Mouse (Mus musculus) megakaryocyte, embryonic 14.5 days (primary cell): ENCODE data around the gene Tfpt. TPM values are rescaled to one million over a fixed set of nuclear protein-coding genes. Genes with fewer than 3 reads are reported as not detected.
A peak's percentile ranks its signal among the peaks of the same experiment; 100 is the strongest.

Experiments
- H3K27me3 ChIP-seq: replicated peaks from 2 replicates; pipeline ENCODE3; 2012; ENCODE audit warnings: inconsistent platforms
- H3K36me3 ChIP-seq: replicated peaks from 2 replicates; pipeline ENCODE3; 2012; ENCODE audit warnings: low read length, inconsistent platforms, mixed read lengths
- H3K4me1 ChIP-seq: 2 replicates; pipeline ENCODE4 v1.6.1; 2012; ENCODE audit warnings: inconsistent platforms
- H3K4me3 ChIP-seq: replicated peaks from 2 replicates; pipeline ENCODE3; 2012; ENCODE audit warnings: moderate library complexity, mild to moderate bottlenecking, inconsistent platforms
- H3K9me3 ChIP-seq: 2 replicates; pipeline ENCODE4 v1.6.1; 2012; ENCODE audit warnings: inconsistent platforms
- FLI1 ChIP-seq: IDR thresholded peaks from 2 replicates; pipeline ENCODE4 v1.6.1; 2012; ENCODE audit warnings: low read length, inconsistent platforms, mixed read lengths
- GATA1 ChIP-seq: IDR thresholded peaks from 3 replicates; pipeline ENCODE4 v1.6.1; 2012; ENCODE audit warnings: mixed read lengths, low read length, inconsistent platforms, borderline replicate concordance
- polyA plus RNA-seq: library from polyadenylated mRNA; stranded (reverse); fragments of >175 nt; gene quantifications from 2 replicates; pipeline ENCODE4 v1.2.3, GENCODE M21; 2012; ENCODE audit warnings: low replicate concordance; ENCODE audit not compliant: insufficient read depth

The Tfpt gene
- polyA plus RNA-seq, 1 experiment, result 57.9 TPM

DNA sequence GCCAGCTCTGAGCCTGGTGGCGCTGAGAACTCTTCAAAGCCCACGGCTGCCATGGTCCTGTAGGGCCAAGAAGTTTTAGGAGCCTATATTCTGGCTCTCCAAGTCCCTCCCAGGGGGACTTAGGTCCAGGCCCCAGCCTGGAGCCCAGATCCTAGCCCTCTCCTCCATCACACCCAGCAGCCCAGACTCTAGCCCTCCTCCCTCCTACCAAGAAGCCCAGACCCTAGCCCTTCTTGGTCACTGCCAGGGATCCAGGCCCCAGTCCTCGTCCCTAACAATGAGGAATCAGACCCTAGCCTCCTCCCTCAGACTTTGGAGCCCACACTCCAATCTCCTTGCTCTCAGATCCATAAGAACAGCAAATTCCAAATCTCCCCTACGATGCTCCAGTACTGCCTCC, 699 bp downstream of the Tfpt start:
- Histone ChIP-seq H3K4me3 (peak overlapping the region; percentile 93), H3K36me3 (peaks cover 76% of the 10 kb centered on the region), H3K9me3 (no peaks in the 10 kb centered on the region), H3K4me1 (peaks cover 82% of the 10 kb centered on the region), H3K27me3 (no peaks in the 10 kb centered on the region)
- TF ChIP-seq GATA1, result no peak
- TF ChIP-seq FLI1, result no peak

DNA sequence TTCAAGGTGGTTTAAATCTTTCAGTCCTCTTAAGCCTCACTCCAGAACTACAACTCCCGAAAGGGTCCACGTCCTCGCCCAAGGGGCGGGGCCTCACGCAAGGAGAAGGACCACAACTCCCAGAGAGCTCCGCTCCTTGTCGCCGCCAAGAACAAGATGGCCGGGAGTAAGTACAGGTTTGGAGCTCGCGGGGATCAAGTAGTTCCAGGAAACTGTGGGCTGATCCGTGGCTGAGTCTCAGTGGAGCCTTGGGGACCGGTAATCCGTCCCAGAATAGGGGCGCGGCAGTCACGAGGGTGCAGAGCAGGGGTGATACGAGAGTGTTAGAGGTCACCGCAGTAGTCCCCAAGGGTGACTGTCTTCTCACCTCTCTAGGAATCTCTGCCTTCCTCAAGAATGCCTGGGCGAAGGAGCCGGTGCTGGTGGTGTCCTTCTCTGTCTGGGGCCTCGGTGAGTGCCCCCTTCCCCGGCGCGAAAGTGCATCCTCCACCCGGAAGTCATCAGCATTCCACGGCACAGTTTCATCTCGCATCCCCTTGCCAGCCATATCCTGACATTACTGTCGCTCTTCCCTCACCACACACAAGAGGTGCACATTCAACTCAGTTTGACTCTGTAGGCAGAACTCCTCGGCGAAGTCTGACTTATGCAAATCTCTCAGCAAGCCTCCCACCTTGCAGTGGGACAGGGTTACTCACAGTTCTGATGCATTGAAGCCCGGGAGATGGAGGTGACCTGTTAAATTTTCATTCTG, 12.3 kb downstream of the Tfpt start, which contains the start of gene Ndufa3:
Gene Ndufa3 (plus strand): TSS at position 132 of the 754 bp plus-strand sequence.
- TF ChIP-seq FLI1 (no peak), GATA1 (no peak)
- H3K4me1 ChIP-seq, result peaks cover 73% of the 10 kb centered on the region

DNA sequence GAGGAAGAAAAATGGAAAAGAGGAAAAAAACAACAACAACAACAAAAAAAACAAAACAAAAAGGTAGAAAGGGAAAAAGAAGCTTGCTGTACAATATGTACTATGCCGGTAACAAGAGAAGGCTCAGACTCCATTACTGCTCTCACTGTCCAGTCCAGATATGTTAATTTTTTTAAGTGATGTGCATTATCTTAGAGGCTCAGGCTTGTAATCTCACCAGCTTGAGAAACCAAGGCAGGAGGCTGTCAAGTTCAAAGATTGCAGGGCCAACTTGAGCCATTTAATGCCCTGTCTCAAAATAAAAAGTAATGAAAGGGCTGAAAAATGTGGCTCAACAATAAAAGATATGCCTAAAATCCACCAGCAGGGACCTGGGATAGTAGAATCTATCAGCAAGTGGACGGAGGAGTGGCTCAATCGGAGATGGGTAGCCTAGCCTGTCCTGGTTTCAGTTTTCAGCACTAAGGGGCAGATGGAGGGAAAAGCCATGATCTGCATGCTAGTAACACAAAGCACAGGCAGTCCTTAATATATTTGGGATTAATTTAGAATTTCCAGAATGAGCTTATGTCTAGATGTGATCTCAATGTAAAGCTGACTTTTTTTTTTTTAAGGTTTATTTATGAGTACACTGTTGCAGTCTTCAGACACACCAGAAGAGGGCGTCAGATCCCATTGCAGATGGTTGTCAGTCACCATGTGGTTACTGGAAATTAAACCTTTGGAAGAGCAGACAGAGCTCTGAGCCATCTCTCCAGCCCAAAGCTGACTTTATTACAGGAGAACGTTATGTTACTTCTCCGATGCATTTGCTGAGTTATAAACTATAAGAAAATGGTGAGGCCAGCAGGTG, 13.1 kb downstream of the Tfpt start:
- no peaks in the 10 kb centered on the region for H3K9me3 ChIP-seq
- TF ChIP-seq FLI1, result no peak
- no peak for TF ChIP-seq GATA1
- peaks cover 81% of the 10 kb centered on the region for H3K4me1 ChIP-seq
- peak overlapping the region; percentile 94 for H3K4me3 ChIP-seq
- H3K27me3 ChIP-seq, result no peaks in the 10 kb centered on the region
- peaks cover 31% of the 10 kb centered on the region for H3K36me3 ChIP-seq

More for the DNA sequence above, 12.3 kb downstream of the Tfpt start, which contains the start of gene Ndufa3:
- no peaks in the 10 kb centered on the region for H3K27me3 ChIP-seq
- peak within 1 kb of the TSS; percentile 94 for H3K4me3 ChIP-seq
- no peaks in the 10 kb centered on the region for H3K9me3 ChIP-seq
- peaks cover 39% of the 10 kb centered on the region for H3K36me3 ChIP-seq

DNA sequence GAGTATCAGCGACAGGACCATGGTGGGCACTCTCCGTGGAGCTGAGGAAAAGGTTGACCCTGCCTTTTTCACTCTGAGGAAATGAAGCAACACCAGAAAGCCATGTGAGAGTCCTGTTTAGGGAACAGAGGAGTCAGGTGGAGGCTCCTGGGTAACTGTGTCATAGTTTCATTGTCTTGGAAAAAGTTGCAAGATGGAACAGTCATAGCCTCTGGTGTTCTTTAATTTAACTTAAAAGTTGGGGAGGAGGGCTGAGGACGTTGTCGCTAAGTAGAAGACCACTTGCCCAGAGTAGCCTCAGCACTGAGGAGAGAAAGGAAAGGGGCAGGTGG, 13.7 kb downstream of the Tfpt start, which contains the start of gene Oscar:
Gene Oscar (minus strand): TSS at position 101 of the 332 bp plus-strand sequence.
- H3K9me3 ChIP-seq, result no peaks in the 10 kb centered on the region
- H3K4me1 ChIP-seq, result peaks cover 87% of the 10 kb centered on the region
- H3K4me3 ChIP-seq, result peak within 1 kb of the TSS; percentile 94
- no peaks in the 10 kb centered on the region for H3K27me3 ChIP-seq
- peaks cover 25% of the 10 kb centered on the region for H3K36me3 ChIP-seq
- TF ChIP-seq GATA1 (no peak), FLI1 (no peak)

DNA sequence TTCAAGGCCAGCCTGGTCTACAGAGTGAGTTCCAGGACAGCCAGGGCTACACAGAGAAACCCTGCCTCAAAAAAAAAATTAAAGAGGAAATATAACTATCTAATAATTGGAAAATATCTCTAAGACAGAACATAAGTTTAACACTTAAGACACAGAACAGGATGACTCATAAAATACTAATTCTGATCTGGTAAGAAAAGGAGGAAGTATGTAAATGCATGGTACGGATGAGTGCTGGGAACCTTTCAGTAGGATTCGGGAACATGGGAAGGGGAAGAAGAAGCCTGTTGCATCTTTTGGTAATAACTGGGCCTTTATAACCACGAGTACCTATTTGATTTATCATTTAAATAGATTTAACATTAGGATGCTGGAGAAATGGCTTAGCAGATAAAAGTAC, 15.7 kb downstream of the Tfpt start:
- Histone ChIP-seq H3K36me3 (peaks cover 5% of the 10 kb centered on the region), H3K4me1 (peaks cover 88% of the 10 kb centered on the region), H3K9me3 (no peaks in the 10 kb centered on the region), H3K27me3 (no peaks in the 10 kb centered on the region), H3K4me3 (no peak overlapping the region)
- TF ChIP-seq GATA1 (no peak), FLI1 (no peak)

DNA sequence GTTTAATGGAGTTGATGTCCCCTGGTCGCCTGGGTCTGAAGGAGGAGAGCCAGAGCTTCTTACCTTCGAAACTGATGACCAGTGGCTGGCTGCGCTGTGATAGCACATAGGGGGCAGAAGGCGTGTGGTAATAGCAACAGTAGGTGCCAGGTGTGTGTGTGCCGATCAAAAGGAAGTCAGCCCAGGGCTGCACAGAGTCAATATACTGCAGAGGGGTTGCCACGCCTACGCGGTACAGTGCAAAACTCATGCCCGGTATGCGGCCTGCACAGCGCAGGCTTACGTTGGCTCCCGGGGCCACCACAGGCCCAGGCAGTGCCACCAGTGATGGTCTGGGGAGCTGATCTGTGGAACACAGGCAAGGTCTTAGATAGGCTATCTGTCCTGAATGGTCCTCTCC, 18.7 kb downstream of the Tfpt start:
- no peaks in the 10 kb centered on the region for H3K27me3 ChIP-seq
- TF ChIP-seq GATA1, result no peak
- no peak for TF ChIP-seq FLI1
- H3K9me3 ChIP-seq, result peaks cover under 1% of the 10 kb centered on the region
- H3K36me3 ChIP-seq, result no peaks in the 10 kb centered on the region
- peaks cover 81% of the 10 kb centered on the region for H3K4me1 ChIP-seq
- H3K4me3 ChIP-seq, result peak overlapping the region; percentile 72

DNA sequence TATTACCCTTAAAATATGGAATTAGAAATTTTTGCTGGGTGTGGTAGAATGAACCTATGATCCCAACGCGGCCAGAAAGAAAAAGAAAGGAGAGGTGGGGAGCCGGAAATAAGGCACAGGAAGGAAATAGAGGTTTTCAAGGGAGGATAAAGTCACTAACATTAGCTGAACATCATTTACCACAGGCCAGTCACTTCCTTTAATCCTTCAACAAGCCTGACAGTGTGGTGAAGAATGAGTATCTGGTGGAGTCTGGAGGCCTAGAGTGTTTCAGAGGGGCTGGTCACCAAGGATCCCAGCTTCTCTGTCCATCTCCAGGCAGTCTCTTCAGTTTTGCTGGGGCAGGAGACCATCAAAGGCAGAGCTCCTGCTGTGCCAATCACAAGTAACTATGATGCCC, 19.3 kb downstream of the Tfpt start:
- H3K4me1 ChIP-seq, result peaks cover 76% of the 10 kb centered on the region
- TF ChIP-seq GATA1 (no peak), FLI1 (0 out of 2 replicates have a peak, but pooled peaks have one; percentile 39)
- no peaks in the 10 kb centered on the region for H3K27me3 ChIP-seq
- peaks cover 4% of the 10 kb centered on the region for H3K9me3 ChIP-seq
- peaks cover 3% of the 10 kb centered on the region for H3K36me3 ChIP-seq
- H3K4me3 ChIP-seq, result peak overlapping the region; percentile 72

DNA sequence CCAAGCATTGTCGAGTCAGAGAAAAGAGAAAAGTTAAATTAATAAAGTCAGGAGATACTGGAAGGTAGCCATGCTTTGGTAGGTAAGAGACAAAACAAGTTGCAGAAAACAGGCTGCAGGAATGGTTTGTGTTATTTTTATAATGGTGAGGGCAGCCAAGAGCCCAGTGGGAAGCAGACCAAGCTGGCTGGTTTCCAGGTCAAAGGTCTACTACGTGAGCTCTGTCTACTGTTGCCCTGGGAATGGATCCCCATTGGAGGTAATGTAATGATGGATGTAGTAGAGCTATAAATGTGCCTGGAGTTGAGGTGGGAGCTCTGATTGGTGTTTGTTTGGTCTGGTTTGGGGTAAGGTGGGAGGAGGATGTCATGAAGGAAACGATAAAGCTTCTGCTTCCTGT, 20.6 kb downstream of the Tfpt start:
- peaks cover 3% of the 10 kb centered on the region for H3K36me3 ChIP-seq
- TF ChIP-seq FLI1 (no peak), GATA1 (no peak)
- no peaks in the 10 kb centered on the region for H3K27me3 ChIP-seq
- peaks cover 64% of the 10 kb centered on the region for H3K4me1 ChIP-seq
- no peak overlapping the region for H3K4me3 ChIP-seq
- peaks cover 4% of the 10 kb centered on the region for H3K9me3 ChIP-seq

DNA sequence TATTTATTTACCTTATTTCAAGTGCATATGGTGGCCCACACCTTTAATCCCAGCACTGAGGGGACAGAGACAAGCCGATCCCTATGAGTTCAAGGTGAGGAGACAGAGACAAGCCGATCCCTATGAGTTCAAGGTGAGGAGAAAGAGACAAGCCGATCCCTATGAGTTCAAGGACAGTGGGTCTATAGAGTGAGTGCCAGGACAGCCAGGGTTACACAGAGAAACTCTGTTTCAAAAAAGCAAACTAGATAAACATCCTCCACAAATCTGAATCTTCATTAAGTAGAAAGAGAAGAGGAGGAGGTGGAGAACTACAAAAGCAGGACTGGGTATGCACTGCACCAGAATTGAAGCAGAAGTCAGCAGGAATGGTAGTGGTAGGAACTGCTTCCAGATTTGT, 21.1 kb downstream of the Tfpt start:
- H3K27me3 ChIP-seq, result no peaks in the 10 kb centered on the region
- peaks cover 63% of the 10 kb centered on the region for H3K4me1 ChIP-seq
- peaks cover 4% of the 10 kb centered on the region for H3K9me3 ChIP-seq
- TF ChIP-seq GATA1 (no peak), FLI1 (no peak)
- no peak overlapping the region for H3K4me3 ChIP-seq
- H3K36me3 ChIP-seq, result peaks cover 3% of the 10 kb centered on the region

DNA sequence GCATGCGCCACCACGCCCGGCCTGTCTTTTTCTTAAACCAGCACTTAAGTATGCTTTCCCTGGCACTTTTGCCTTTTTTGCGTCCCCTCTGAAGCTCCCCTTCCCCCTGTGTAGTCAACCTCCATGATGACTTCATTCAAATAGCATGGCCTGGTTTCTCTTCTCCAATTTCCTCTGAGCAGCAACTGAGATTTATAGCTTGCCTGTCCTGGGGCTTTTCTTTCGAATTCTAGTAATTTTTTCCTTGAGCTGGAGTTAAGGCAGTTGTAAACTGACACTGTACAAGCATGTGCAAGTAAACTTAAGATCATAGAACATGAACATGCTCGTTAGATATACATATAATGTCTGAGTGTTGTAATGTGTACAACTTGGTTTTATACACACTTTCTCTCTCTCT, 22.3 kb downstream of the Tfpt start:
- Histone ChIP-seq H3K4me3 (no peak overlapping the region), H3K9me3 (peaks cover 4% of the 10 kb centered on the region), H3K36me3 (peaks cover 3% of the 10 kb centered on the region), H3K4me1 (peaks cover 61% of the 10 kb centered on the region), H3K27me3 (no peaks in the 10 kb centered on the region)
- TF ChIP-seq GATA1, result no peak
- no peak for TF ChIP-seq FLI1
